In genomic region chr19:3625111-3625510, GRCm38 (mm10) we compare ENCODE assay signal across 22 mouse cellular contexts. TPM values are rescaled to one million over a fixed set of nuclear protein-coding genes. Genes with fewer than 3 reads are reported as not detected.
DNase-seq lines count a peak whose midpoint lies in the region; ATAC-seq and TF ChIP-seq lines count a peak whose summit lies in the region.
"Had no signal": no experiment of that assay in that cellular context is flagged by ENCODE, and none has a peak within 500 bp of the region (broad histone marks: within the 10 kb centered on the region; RNA-seq: fewer than 3 reads in every experiment).

No protein-coding gene starts in this region.

- no peak overlapping the region for H3K4me3 ChIP-seq in embryonic facial prominence, embryonic 15.5 days (replicated peaks)
- no peak overlapping the region for H3K4me3 ChIP-seq in embryonic facial prominence, embryonic 10.5 days
- H3K4me3 ChIP-seq in intestine, postnatal 0 days (ENCODE audit: low read depth, low read length) = no peak overlapping the region
- no peak overlapping the region for H3K4me3 ChIP-seq in stomach, embryonic 15.5 days (replicated peaks)
- H3K4me3 ChIP-seq: gastrocnemius, adult 2 months; hindbrain, embryonic 12.5 days; hindbrain, embryonic 15.5 days had no signal

- H3K9me3 ChIP-seq in embryonic facial prominence, embryonic 15.5 days (replicated peaks) = no peaks in the 10 kb centered on the region
- peaks cover under 1% of the 10 kb centered on the region; the same call in 1 of the 2 replicates for H3K9me3 ChIP-seq in embryonic facial prominence, embryonic 10.5 days
- H3K9me3 ChIP-seq in intestine, postnatal 0 days (ENCODE audit: control insufficient read depth) = no peaks in the 10 kb centered on the region
- H3K9me3 ChIP-seq in stomach, embryonic 15.5 days = no peaks in the 10 kb centered on the region
- H3K9me3 ChIP-seq: hindbrain, embryonic 12.5 days; hindbrain, embryonic 15.5 days had no signal

- no peak overlapping the region for H3K9ac ChIP-seq in embryonic facial prominence, embryonic 15.5 days
- no peak overlapping the region for H3K9ac ChIP-seq in intestine, postnatal 0 days (ENCODE audit: low read depth, low read length)
- H3K9ac ChIP-seq in stomach, embryonic 15.5 days = no peak overlapping the region
- H3K9ac ChIP-seq: forebrain, postnatal 0 days; hindbrain, embryonic 12.5 days; hindbrain, embryonic 15.5 days had no signal

- no peak overlapping the region for H3K4me2 ChIP-seq in embryonic facial prominence, embryonic 15.5 days (replicated peaks)
- no peak overlapping the region for H3K4me2 ChIP-seq in intestine, postnatal 0 days (replicated peaks; ENCODE audit: low read depth)
- H3K4me2 ChIP-seq in stomach, embryonic 15.5 days = no peak overlapping the region
- H3K4me2 ChIP-seq: heart, embryonic 11.5 days; hindbrain, embryonic 12.5 days; hindbrain, embryonic 15.5 days had no signal

- no peak for ATAC-seq in embryonic facial prominence, embryonic 15.5 days (ENCODE audit: insufficient number of reproducible peaks, low FRiP score, low TSS enrichment, low read depth)
- ATAC-seq in intestine, postnatal 0 days = peak; percentile 45; the same call in 1 of the 2 replicates
- peak; percentile 28; the same call in 1 of the 2 replicates for ATAC-seq in stomach, embryonic 15.5 days (ENCODE audit: insufficient read depth, low FRiP score, low read depth)
- ATAC-seq: activated CD4-positive, CD25-positive, alpha-beta regulatory T cell, adult 4 months; forebrain, embryonic 14.5 days; forebrain, postnatal 0 days had no signal

- 0 out of 2 replicates have a peak overlapping the region, but pooled peaks have one; percentile 55 for H3K27ac ChIP-seq in embryonic facial prominence, embryonic 15.5 days (replicated peaks)
- H3K27ac ChIP-seq in embryonic facial prominence, embryonic 10.5 days (replicated peaks) = no peak overlapping the region
- H3K27ac ChIP-seq in intestine, postnatal 0 days (ENCODE audit: low read depth, low read length) = peak overlapping the region; percentile 22; the same call in 1 of the 2 replicates
- H3K27ac ChIP-seq in stomach, embryonic 15.5 days = no peak overlapping the region
- H3K27ac ChIP-seq: hindbrain, embryonic 12.5 days; hindbrain, embryonic 15.5 days had no signal

- WGBS in embryonic facial prominence, embryonic 15.5 days = 75% methylated on average over 7 of the region's 7 CpGs
- WGBS in embryonic facial prominence, embryonic 10.5 days = 90% methylated on average over 7 of the region's 7 CpGs
- WGBS in intestine, postnatal 0 days = 52% methylated on average over 7 of the region's 7 CpGs
- 78% methylated on average over 7 of the region's 7 CpGs for WGBS in stomach, embryonic 15.5 days

- DNase-seq in embryonic facial prominence, embryonic 10.5 days (ENCODE audit: low spot score) = no peak
- no peak for DNase-seq in liver
- no peak for DNase-seq in cerebellum, postnatal 14 days
- no peak for DNase-seq in cerebellum, postnatal 4 days (ENCODE audit: low spot score in 2 of 2)
- DNase-seq: adrenal gland, adult 8-10 months; adrenal gland, postnatal 25 days; cerebellum, adult 11-12 months; cerebellum, adult 9-10 months; cerebellum, postnatal 25 days; embryo, embryonic 11 days; forebrain, postnatal 0 days; gastrocnemius, adult 2 months; gastrocnemius, postnatal 14 days; heart, adult 11 months had no signal

- H3K36me3 ChIP-seq in embryonic facial prominence, embryonic 15.5 days = peaks cover 84% of the 10 kb centered on the region
- H3K36me3 ChIP-seq in embryonic facial prominence, embryonic 10.5 days (replicated peaks) = peaks cover 100% of the 10 kb centered on the region
- H3K36me3 ChIP-seq in intestine, postnatal 0 days (ENCODE audit: control insufficient read depth, insufficient read depth) = peaks cover 67% of the 10 kb centered on the region
- H3K36me3 ChIP-seq in stomach, embryonic 15.5 days = peaks cover 56% of the 10 kb centered on the region

- H3K27me3 ChIP-seq in embryonic facial prominence, embryonic 15.5 days = no peaks in the 10 kb centered on the region
- no peaks in the 10 kb centered on the region for H3K27me3 ChIP-seq in embryonic facial prominence, embryonic 10.5 days (replicated peaks; ENCODE audit: low read depth, poor library complexity, severe bottlenecking)
- no peaks in the 10 kb centered on the region for H3K27me3 ChIP-seq in intestine, postnatal 0 days (replicated peaks; ENCODE audit: control insufficient read depth, insufficient read depth, low read length)
- H3K27me3 ChIP-seq in stomach, embryonic 15.5 days (replicated peaks) = no peaks in the 10 kb centered on the region
- H3K27me3 ChIP-seq: hindbrain, embryonic 12.5 days; hindbrain, embryonic 15.5 days had no signal

- no peak for TF ChIP-seq CTCF in intestine, postnatal 0 days (IDR thresholded peaks at IDR 0.05; ENCODE audit: low read depth)

- H3K4me1 ChIP-seq in embryonic facial prominence, embryonic 15.5 days = no peaks in the 10 kb centered on the region
- H3K4me1 ChIP-seq in embryonic facial prominence, embryonic 10.5 days = no peaks in the 10 kb centered on the region
- H3K4me1 ChIP-seq in intestine, postnatal 0 days (replicated peaks; ENCODE audit: control insufficient read depth, insufficient read depth, low read length) = no peaks in the 10 kb centered on the region
- no peaks in the 10 kb centered on the region for H3K4me1 ChIP-seq in stomach, embryonic 15.5 days
- H3K4me1 ChIP-seq: hindbrain, embryonic 15.5 days had no signal

RNA-seq across cellular contexts. Expression of gene Ppp6r3, which starts 49.6 kb away (rescaled TPM):
- polyA plus RNA-seq in embryonic facial prominence, embryonic 15.5 days (2015; fragmentation: Nextera tagmentation; extraction: Ambion mirVana) = 50.1 and 55.0 TPM in 2 replicates
- 70.6 and 73.9 TPM in 2 replicates for polyA plus RNA-seq in embryonic facial prominence, embryonic 10.5 days (2016; fragmentation: Nextera tagmentation; extraction: Ambion mirVana)
- 25.7 and 28.5 TPM in 2 replicates for polyA plus RNA-seq in intestine, postnatal 0 days (2015; fragmentation: Nextera tagmentation; extraction: Ambion mirVana)
- 46.1 and 50.6 TPM in 2 replicates for polyA plus RNA-seq in stomach, embryonic 15.5 days (2015; fragmentation: Nextera tagmentation; extraction: Ambion mirVana)

Comparison
In these comparisons a context has a peak if more than half of its experiments do, and no peak if none do; other contexts are left out.
1. H3K27ac ChIP-seq: peak in embryonic facial prominence, embryonic 15.5 days (single experiment) and intestine, postnatal 0 days (single experiment); none in embryonic facial prominence, embryonic 10.5 days (single experiment) and stomach, embryonic 15.5 days (single experiment).